Mouse (Mus musculus): ENCODE data around the gene Tmem144.

- TF ChIP-seq ZNF384 (IDR thresholded peaks at IDR 0.05; ENCODE audit: low read depth, low read length): no peak
- no peak for TF ChIP-seq CTCF (conservative IDR thresholded peaks at IDR 0.05 in 1 of 2, IDR thresholded peaks at IDR 0.05 in 1 of 2; ENCODE audit: low read depth in 2 of 2, low read length in 2 of 2)
- TF ChIP-seq MYC (IDR thresholded peaks at IDR 0.05; ENCODE audit: low read depth, low read length): no peak
- no peak for TF ChIP-seq NRF1 (IDR thresholded peaks at IDR 0.05; ENCODE audit: low read depth, low read length)
- no peak for TF ChIP-seq JUN (IDR thresholded peaks at IDR 0.05; ENCODE audit: insufficient read depth, low read depth, low read length)
- no peak for TF ChIP-seq BHLHE40 (IDR thresholded peaks at IDR 0.05; ENCODE audit: low read depth, low read length)
Observed at GRCm38 (mm10) chr3:79901734-79902133, 49.2 kb upstream of the Tmem144 start.
